Mouse (Mus musculus): ENCODE data around the gene Elk3.

DNA sequence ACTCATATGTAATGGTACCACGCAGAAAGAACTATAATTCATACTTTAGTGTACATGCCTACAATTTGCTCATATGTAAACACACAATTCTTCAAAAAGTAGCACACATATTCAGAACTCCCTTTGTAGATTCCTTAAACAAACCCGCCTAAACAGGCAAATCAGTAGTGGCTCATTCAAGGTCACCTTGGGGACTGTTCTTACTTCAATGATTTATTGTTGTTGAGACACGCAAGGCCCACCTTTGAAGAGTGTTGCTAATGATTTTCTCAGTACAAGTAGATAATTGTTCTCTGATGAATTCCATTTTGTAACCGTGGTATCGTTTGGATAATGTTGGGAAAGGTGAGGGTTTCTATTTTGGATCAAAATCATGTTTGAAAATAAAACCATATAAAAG lies 17.4 kb upstream of the Elk3 start:
- no peak for TF ChIP-seq POLR2A (IDR thresholded peaks at IDR 0.05; ENCODE audit: low read depth, low read length)
- no peak for TF ChIP-seq CTCF (IDR thresholded peaks at IDR 0.05; ENCODE audit: extremely low read depth, insufficient read length, insufficient replicate concordance, low read depth, low read length)

Data from small intestine, adult 2 months (tissue).